Mouse (Mus musculus): ENCODE results near the gene Cd5l. TPM values are rescaled to one million over a fixed set of nuclear protein-coding genes. Genes with fewer than 3 reads are reported as not detected.

Gene Cd5l
- polyA plus RNA-seq, 1 experiment from 2014 or later = 0.50 TPM

- no peaks in the 10 kb centered on the region for H3K4me1 ChIP-seq (replicated peaks)
- H3K27me3 ChIP-seq (replicated peaks) = no peaks in the 10 kb centered on the region
- ATAC-seq = peak; percentile 43; the same call in 1 of the 2 replicates
- H3K27ac ChIP-seq = no peak overlapping the region
- no peak overlapping the region for H3K4me2 ChIP-seq (replicated peaks)
- no peaks in the 10 kb centered on the region for H3K36me3 ChIP-seq
- no peak overlapping the region for H3K4me3 ChIP-seq (replicated peaks)
- no peak overlapping the region for H3K9ac ChIP-seq
- no peaks in the 10 kb centered on the region for H3K9me3 ChIP-seq
- WGBS = 7% methylated on average over 12 of the region's 12 CpGs
These were observed 53.5 kb downstream of the Cd5l start for GRCm38 (mm10) chr3:87411150-87411549.

- H3K4me1 ChIP-seq (replicated peaks) = no peaks in the 10 kb centered on the region
- 73% methylated on average over 1 of the region's 1 CpGs for WGBS
- H3K27ac ChIP-seq = no peak overlapping the region
- no peaks in the 10 kb centered on the region for H3K9me3 ChIP-seq
- no peak for ATAC-seq
- H3K36me3 ChIP-seq = no peaks in the 10 kb centered on the region
- H3K9ac ChIP-seq = no peak overlapping the region
- H3K4me2 ChIP-seq (replicated peaks) = no peak overlapping the region
- no peaks in the 10 kb centered on the region for H3K27me3 ChIP-seq (replicated peaks)
- no peak overlapping the region for H3K4me3 ChIP-seq (replicated peaks)
These were observed 63.0 kb downstream of the Cd5l start for GRCm38 (mm10) chr3:87420645-87421044.

Other genes with a start within 250 kb of the Cd5l start
- 11.0 and 11.8 TPM in 2 replicates for gene Kirrel, start 183.1 kb upstream of the Cd5l start, polyA plus RNA-seq (2015; fragmentation: Nextera tagmentation; extraction: Ambion mirVana)
- gene Fcrls, start 94.1 kb upstream of the Cd5l start, polyA plus RNA-seq (2015; fragmentation: Nextera tagmentation; extraction: Ambion mirVana) = 6.4 TPM in 2 replicates
- gene Fcrl1, start 18.5 kb downstream of the Cd5l start, polyA plus RNA-seq (2015; fragmentation: Nextera tagmentation; extraction: Ambion mirVana) = 0.20 and 0.27 TPM in 2 replicates
- not detected in 2 replicates for gene Fcrl5, start 77.9 kb downstream of the Cd5l start, polyA plus RNA-seq (2015; fragmentation: Nextera tagmentation; extraction: Ambion mirVana)
- 12.5 and 13.1 TPM in 2 replicates for gene Etv3, start 167.5 kb downstream of the Cd5l start, polyA plus RNA-seq (2015; fragmentation: Nextera tagmentation; extraction: Ambion mirVana)

Data from intestine, embryonic 15.5 days (tissue).